Mouse (Mus musculus): ENCODE results near the gene Kbtbd6.

DNA sequence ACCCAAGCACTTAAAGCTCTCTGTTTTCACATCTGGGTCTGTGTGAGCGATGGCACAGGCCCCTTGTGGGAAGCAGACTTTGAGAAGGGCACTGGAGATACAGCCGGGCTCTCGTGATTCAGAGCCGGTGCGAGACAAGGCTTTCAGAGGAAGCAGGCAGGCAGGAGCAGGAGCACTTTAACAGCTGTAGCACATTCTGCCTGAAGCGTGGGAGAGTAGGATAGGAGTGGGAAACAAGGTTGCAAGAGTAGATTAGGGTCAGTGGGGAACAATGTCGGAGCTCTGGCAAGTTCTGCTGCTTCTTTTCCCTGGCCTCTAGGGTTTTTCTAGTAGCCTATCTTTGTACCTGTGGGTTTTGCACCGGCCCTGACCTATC, 35.0 kb downstream of the Kbtbd6 start:
- TF ChIP-seq CTCF (IDR thresholded peaks at IDR 0.05; ENCODE audit: extremely low read depth, insufficient read length, insufficient replicate concordance, low read depth, low read length): no peak
- no peak for TF ChIP-seq POLR2A (IDR thresholded peaks at IDR 0.05; ENCODE audit: low read depth, low read length)

Data from small intestine, adult 2 months (tissue).